Mouse (Mus musculus): ENCODE measurements at regions not wholly inside any gene's neighbourhood (a gene's known extent, or its start where the extent isn't known, plus 50 kb on each side); places are given as distances from the start of the nearest gene placed in this dataset.

DNA sequence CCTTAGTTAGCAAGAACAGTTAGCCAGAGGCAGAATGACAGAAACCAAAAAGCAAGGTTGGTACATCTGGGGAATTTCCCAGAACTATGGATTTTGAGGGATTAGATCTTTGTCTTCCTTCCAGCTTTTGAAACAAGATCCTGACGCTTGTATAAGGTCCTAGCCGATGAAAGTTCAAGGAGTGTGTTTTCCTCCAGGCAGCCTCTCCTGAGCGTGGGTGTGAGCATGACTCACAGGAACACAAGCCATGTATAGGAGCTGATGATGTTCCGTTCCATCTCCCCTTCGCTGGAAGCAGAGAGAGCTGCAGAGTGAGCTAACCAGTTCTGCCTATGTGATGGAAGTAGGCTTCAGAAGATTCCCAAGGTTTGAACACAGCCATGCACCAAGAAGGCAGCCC lies 105.6 kb upstream of the Dhrs4 start:
- Histone ChIP-seq H3K36me3 (ENCODE audit: insufficient read depth, low read length) (no peaks in the 10 kb centered on the region), H3K4me2 (ENCODE audit: low read length) (no peak overlapping the region), H3K4me3 (replicated peaks; ENCODE audit: low read depth, low read length) (no peak overlapping the region), H3K9me3 (replicated peaks; ENCODE audit: low read length) (no peaks in the 10 kb centered on the region), H3K9ac (ENCODE audit: low read depth, low read length) (no peak overlapping the region), H3K27me3 (ENCODE audit: insufficient read depth, low read length) (no peaks in the 10 kb centered on the region), H3K27ac (no peak overlapping the region), H3K4me1 (replicated peaks; ENCODE audit: insufficient read depth, low read length) (no peaks in the 10 kb centered on the region)
- ATAC-seq (replicated peaks; ENCODE audit: low FRiP score, low read depth) = no peak
- TF ChIP-seq CTCF (IDR thresholded peaks at IDR 0.05; ENCODE audit: low read depth) = no peak
- 76% methylated on average over 5 of the region's 5 CpGs for WGBS
- no peak for DNase-seq (ENCODE audit: low spot score)

DNA sequence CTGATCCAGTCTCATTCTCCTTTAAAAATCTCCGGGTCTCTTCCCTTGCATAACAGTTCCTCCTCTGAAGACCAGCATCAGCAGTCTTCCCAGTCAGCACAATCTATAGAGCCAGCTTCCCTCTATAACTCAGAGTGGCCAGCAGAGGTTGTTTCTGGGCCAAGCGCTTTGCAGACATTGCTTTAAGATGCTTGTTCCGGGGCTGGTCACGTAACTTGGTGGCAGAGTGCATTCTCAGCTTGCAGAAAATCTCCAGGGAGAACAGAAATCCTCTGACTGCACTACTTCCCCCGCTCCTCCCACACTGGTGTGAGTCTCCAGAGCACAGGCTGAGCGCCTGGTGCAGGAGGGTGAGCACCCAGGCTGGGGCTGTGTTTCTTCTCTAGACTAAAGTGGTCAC lies 91.8 kb upstream of the Dhrs4 start:
- ATAC-seq (replicated peaks; ENCODE audit: low FRiP score, low read depth) (peak; percentile 40; the same call in 1 of the 2 replicates), DNase-seq (ENCODE audit: low spot score) (peak; percentile 86)
- Histone ChIP-seq H3K27me3 (ENCODE audit: insufficient read depth, low read length) (no peaks in the 10 kb centered on the region), H3K36me3 (ENCODE audit: insufficient read depth, low read length) (no peaks in the 10 kb centered on the region), H3K4me3 (replicated peaks; ENCODE audit: low read depth, low read length) (no peak overlapping the region), H3K9me3 (replicated peaks; ENCODE audit: low read length) (no peaks in the 10 kb centered on the region), H3K27ac (no peak overlapping the region), H3K4me2 (ENCODE audit: low read length) (no peak overlapping the region), H3K4me1 (replicated peaks; ENCODE audit: insufficient read depth, low read length) (peaks cover 5% of the 10 kb centered on the region; the same call in 1 of the 2 replicates), H3K9ac (ENCODE audit: low read depth, low read length) (no peak overlapping the region)
- peak; percentile 27; the same call in 1 of the 2 replicates for TF ChIP-seq CTCF (IDR thresholded peaks at IDR 0.05; ENCODE audit: low read depth)
- 19% methylated on average over 6 of the region's 6 CpGs for WGBS

DNA sequence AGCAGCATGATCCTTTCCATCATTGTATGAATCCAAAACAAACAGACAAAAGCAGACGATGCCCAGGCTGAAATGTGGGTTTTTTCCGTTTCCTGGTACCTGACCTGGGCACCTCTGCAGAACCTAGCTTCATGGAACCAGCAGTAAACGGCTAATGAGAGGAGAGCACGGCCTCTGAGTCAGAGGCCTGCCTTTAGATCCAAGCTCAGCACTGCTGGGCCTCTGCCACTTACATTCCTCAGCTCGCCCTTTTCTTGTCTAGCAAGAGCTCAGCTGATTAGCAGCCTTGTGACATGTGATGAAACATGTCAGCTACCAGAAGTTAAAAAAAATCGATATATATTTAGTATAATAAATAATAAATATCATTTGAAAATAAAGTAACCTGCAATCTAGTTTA lies 91.2 kb upstream of the Dhrs4 start:
- Histone ChIP-seq H3K27me3 (ENCODE audit: insufficient read depth, low read length) (no peaks in the 10 kb centered on the region), H3K9me3 (replicated peaks; ENCODE audit: low read length) (no peaks in the 10 kb centered on the region), H3K36me3 (ENCODE audit: insufficient read depth, low read length) (no peaks in the 10 kb centered on the region), H3K9ac (ENCODE audit: low read depth, low read length) (no peak overlapping the region), H3K4me1 (replicated peaks; ENCODE audit: insufficient read depth, low read length) (peaks cover 5% of the 10 kb centered on the region; the same call in 1 of the 2 replicates), H3K27ac (no peak overlapping the region), H3K4me2 (ENCODE audit: low read length) (no peak overlapping the region), H3K4me3 (replicated peaks; ENCODE audit: low read depth, low read length) (no peak overlapping the region)
- WGBS = 35% methylated on average over 6 of the region's 6 CpGs
- no peak for ATAC-seq (replicated peaks; ENCODE audit: low FRiP score, low read depth)
- DNase-seq (ENCODE audit: low spot score) = peak; percentile 25
- no peak for TF ChIP-seq CTCF (IDR thresholded peaks at IDR 0.05; ENCODE audit: low read depth)

DNA sequence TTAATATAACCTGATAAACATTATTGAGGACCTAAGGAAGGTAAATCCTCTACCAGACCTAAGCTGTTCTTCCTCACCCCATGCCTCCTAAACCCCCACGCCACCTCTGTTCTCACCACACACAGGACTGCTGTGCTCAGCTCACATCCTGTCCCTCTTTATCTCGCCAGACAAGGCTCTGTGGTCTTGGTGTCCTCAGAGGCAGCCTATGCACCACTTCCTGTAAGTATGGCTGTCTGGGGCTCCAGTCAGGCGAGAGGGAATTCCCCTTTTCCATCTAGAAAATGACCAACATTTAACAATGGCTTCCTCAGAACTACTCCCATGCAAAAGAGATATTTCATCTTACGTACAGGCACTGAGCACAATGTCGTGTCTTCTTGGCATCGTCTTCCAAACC lies 86.2 kb upstream of the Dhrs4 start:
- Histone ChIP-seq H3K9ac (ENCODE audit: low read depth, low read length) (no peak overlapping the region), H3K4me3 (replicated peaks; ENCODE audit: low read depth, low read length) (no peak overlapping the region), H3K4me2 (ENCODE audit: low read length) (no peak overlapping the region), H3K36me3 (ENCODE audit: insufficient read depth, low read length) (no peaks in the 10 kb centered on the region), H3K27ac (no peak overlapping the region), H3K9me3 (replicated peaks; ENCODE audit: low read length) (no peaks in the 10 kb centered on the region), H3K27me3 (ENCODE audit: insufficient read depth, low read length) (no peaks in the 10 kb centered on the region), H3K4me1 (replicated peaks; ENCODE audit: insufficient read depth, low read length) (no peaks in the 10 kb centered on the region)
- no peak for TF ChIP-seq CTCF (IDR thresholded peaks at IDR 0.05; ENCODE audit: low read depth)
- 67% methylated on average over 6 of the region's 6 CpGs for WGBS
- ATAC-seq (replicated peaks; ENCODE audit: low FRiP score, low read depth) (no peak), DNase-seq (ENCODE audit: low spot score) (peak; percentile 15)

DNA sequence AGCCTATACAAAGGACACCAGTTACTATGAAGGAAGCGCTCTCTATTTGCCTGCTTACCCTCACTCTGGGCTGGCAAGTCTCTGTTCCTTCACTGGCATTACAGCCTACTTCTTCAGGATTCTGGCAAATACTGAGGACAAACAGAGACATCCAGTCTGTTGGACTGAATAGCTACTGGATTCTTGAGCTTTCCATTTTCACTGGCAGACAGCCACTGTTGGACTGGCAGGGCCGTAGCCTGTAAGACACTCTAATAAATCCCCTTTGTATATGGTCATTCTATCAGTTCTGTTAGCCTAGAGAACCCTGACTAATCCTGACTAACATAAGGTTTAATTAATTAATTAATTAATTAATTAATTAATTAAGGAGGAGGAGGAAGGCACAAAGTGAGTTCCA lies 72.4 kb upstream of the Dhrs4 start:
- Histone ChIP-seq H3K9ac (ENCODE audit: low read depth, low read length) (no peak overlapping the region), H3K27ac (no peak overlapping the region), H3K4me3 (replicated peaks; ENCODE audit: low read depth, low read length) (no peak overlapping the region), H3K4me2 (ENCODE audit: low read length) (no peak overlapping the region), H3K4me1 (replicated peaks; ENCODE audit: insufficient read depth, low read length) (no peaks in the 10 kb centered on the region), H3K9me3 (replicated peaks; ENCODE audit: low read length) (no peaks in the 10 kb centered on the region), H3K27me3 (ENCODE audit: insufficient read depth, low read length) (no peaks in the 10 kb centered on the region), H3K36me3 (ENCODE audit: insufficient read depth, low read length) (no peaks in the 10 kb centered on the region)
- WGBS = 86% methylated on average over 2 of the region's 2 CpGs
- DNase-seq (ENCODE audit: low spot score) (no peak), ATAC-seq (replicated peaks; ENCODE audit: low FRiP score, low read depth) (no peak)
- TF ChIP-seq CTCF (IDR thresholded peaks at IDR 0.05; ENCODE audit: low read depth) = no peak
